Mouse (Mus musculus) layer of hippocampus, adult 9-10 months (tissue): ENCODE results near the gene Vapa.
"Not testable (repeated sequence)": the region's sequence is repeated elsewhere in the genome, so short reads cannot be mapped to it uniquely, and the experiment has no call there.

ENCODE experiments used
- DNase-seq: peaks from one replicate; pipeline ENCODE4 v3.0.0; 2022; ENCODE audit warnings: low spot score

The Vapa gene

DNA sequence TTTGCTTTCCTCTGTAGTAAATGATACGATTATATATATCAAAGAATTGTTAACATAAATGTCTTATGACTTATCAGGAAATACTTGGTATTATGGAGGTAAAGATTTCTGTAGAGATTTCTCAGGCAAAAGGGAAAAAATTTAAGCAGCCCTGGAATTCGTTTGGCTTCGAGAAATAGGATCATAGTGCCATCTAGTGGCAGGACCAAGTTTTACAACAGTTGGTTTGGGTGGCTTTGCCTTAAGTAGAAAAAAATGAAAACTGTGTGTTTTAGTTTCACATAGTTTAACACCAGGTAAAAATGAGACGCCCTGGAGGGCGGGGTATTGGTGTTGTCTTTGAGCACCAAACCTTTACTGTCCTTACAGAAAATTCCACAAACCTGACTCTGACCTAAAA lies 50.6 kb downstream of the Vapa start:
- peak; percentile 75 for DNase-seq

DNA sequence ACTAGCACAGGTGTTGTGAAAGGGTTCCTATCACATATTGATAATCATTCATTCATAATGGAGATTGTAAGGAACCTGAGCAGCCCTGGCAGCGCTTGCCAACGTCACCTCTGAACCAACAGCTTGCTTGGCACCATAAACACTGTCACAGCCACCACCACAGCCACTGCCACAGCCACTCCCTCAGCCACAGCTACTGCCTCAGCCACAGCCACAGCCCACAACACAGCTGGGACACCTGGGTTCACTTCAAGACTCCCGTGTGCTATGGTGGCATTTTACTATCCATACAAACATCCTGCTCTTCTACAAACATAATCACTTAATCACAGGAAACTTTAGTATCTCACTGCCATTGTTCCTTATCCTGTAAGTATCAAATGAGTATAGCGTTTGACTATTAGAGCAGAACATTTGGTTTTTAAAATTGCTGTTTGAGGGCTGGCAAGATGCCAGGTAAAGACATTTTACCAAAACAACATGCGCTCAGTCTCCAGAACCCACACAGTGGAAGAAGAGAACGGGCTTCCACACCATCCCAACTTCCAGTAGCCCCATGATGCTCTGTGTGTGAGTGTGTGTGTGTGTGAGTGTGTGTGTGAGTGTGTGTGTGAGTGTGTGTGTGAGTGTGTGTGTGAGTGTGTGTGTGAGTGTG lies 51.9 kb downstream of the Vapa start:
- no peak for DNase-seq

DNA sequence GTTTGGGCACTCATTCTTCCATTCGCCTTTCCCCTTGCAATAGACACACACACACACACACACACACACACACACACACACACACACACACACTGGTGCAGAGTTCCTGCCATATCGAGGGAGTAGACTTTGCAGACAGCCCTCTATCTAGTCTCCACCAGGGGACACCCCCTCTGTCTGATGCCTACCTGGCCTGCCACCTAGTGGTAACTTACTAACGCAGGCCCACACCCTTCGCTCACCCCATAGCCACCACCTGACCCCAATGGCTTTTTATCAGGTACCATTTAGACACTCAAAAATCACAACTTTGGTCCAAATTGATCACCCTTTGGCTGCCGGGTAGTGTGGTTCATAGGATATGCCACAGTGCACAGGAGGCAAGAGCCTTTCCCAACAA lies 54.1 kb downstream of the Vapa start:
- DNase-seq, result no peak

DNA sequence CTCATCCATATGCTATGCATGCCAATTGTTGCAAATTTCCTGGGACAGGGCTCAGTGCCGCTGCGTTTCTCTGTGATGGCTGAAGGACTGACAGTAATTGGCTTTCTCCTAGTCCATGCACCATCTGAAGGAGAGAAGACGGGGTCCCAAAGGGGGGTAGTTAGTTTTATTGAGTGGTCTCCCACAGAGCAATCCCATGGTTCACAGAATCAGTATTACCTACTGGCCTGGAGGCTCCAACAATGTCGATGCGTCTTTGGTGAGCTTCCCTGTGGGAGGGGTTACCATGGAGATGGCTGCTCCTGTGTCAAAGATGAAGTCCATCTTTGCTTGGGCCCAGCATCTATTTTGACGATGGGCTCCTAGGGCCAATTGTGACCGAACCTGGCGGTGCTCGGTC lies 54.6 kb downstream of the Vapa start:
- DNase-seq, result no peak

DNA sequence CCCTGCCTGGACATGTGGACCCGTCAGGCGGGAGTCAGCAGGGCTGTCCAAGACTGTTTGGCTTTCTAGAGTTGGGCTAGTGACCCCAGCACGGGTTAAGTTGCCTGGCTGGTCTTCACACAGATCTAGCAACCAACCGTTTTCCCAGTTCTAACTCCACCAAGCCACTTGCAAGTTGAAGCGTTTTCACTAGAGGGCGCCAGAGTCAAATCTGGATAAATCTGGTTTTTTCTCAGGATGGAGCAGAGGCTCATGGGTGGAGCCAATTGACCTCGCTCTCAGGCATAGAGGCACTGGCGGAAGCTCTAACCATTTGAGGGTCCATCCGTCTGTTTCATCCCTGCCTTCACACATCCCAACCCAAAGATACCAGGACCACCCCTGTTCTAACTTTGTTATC lies 55.1 kb downstream of the Vapa start:
- DNase-seq, result no peak

DNA sequence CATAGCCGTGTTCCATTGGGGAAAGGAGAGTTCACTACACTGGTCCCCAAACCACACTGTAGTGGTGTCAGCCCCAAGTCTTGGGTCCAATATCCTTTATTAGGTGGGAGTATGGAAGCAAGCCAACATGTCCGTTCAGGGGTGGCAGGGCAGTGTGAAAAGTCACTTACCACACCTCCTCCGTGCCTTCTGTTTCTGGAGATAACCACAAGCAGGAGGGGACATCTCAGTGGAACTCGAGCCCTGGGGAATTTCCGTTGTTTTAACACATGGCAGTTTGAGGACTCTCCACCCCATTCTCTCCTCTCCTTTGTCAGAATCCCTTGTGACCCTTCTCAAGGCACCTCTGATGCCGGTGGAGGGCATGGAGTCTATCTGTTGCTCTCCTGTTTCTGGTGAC lies 56.1 kb downstream of the Vapa start:
- DNase-seq, result no peak

DNA sequence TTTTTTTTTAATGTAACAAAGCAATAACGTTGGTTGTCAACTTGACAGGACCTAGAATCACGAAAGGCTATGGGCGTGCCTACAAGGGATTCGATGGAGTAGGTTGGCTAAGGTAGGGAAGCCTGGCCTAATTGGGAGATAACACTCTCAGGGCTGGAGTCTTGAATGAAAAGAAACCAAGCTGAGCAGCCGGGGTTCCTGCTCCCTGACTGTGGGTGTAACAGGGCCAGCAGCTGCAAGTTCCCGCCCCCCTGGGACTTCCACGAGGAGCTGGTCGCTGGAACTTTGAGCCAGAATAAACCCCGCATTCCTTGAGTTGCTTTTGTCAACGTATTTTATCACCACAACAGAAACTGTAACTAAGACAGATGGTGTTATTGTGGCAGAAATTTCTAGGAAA lies 56.6 kb downstream of the Vapa start:
- DNase-seq, result no peak

DNA sequence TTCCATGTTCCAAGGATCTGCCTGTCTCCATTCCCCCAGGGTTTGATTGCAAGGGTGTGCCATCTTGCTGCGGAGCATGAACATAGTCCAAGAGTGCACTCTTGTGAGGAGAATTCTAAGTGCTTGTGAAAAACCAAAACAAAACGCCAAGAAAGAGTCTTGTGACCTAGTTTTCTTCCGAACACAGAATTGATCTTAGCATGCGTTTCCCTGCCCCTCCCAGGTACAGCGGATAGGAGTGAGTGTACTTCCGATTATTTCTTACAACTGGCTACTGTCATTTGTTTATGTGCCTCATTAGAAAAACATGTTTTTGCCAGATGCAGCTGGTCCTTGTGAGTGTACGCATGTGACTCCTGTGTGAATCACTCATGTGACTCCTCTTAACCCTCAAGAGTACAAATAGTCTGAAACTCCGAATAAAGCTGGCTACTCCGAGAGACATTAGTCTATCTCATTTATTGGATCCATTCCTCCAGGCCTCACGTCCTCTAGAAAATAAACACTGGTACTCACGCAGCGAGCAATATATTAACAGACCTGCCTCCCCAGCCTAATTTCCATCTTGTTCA lies 60.8 kb downstream of the Vapa start:
- no peak for DNase-seq

DNA sequence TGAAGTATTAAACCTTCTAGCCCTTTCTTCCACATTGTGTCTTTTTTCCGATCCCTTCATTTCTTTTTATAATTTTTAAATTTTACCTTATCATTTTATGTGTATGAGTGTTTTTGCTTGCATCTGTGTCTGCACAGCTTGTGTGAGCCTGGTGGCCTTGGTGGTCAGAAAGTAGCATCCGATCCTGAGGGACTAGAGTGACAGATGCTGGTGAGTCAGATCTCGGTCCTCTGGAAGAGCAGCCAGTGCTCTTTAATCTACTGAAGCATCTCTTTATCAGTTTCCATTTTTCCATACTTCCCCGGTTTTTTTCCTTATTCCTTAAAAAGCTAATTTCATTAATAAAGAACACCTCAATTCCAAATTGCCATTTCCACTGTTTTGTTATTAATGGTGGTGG lies 63.0 kb downstream of the Vapa start:
- no peak for DNase-seq

DNA sequence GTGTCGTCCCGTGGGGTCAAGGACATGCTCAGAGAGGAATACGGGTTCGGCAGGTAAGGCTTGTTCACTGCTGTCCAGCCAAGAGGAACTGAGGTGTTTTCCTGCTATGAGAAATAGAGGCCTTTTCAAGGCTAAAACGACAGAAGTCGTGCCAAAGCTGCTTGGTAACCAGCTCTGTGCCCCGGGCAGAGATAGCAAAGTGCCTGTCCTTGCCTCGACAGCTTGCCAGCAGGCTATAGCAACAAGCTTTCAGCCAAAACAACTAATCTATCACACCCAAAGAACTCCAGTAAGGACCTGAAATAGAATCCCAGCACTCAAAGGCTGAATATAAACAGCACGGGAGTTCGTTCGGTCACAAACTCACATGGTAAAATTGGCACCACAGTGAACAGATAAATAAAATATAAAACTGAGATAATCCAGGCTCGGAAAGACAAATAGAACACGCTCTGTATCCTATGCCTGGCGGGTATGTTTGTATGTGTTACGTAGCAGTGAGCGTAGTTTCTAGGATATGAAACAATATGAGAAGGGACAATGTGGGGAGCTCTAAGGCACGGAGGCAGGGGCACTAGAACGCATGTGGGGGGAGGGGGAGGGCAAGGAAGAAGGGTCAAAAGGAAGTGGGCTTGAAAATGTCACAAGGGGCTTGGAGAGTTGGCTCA lies 64.5 kb downstream of the Vapa start:
- DNase-seq, result no peak

DNA sequence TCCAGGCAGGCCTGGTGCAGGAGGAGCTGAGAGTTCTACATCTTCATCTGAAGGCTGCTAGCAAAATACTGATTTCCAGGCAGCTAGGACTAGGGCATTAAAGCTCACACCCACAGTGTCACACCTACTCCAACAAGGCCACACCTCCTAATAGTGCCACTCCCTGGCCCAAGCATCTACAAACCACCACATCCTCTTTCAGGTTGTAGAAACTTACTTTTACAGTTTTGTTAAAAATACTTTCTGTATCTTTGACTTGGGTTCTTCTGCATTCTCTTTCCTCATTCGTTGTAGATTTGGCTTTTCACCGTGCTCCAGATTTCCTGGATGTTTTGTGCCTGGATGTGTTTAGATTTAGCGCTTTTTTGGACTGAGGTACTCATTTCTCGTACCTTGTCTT lies 67.1 kb downstream of the Vapa start:
- not testable (repeated sequence) for DNase-seq

DNA sequence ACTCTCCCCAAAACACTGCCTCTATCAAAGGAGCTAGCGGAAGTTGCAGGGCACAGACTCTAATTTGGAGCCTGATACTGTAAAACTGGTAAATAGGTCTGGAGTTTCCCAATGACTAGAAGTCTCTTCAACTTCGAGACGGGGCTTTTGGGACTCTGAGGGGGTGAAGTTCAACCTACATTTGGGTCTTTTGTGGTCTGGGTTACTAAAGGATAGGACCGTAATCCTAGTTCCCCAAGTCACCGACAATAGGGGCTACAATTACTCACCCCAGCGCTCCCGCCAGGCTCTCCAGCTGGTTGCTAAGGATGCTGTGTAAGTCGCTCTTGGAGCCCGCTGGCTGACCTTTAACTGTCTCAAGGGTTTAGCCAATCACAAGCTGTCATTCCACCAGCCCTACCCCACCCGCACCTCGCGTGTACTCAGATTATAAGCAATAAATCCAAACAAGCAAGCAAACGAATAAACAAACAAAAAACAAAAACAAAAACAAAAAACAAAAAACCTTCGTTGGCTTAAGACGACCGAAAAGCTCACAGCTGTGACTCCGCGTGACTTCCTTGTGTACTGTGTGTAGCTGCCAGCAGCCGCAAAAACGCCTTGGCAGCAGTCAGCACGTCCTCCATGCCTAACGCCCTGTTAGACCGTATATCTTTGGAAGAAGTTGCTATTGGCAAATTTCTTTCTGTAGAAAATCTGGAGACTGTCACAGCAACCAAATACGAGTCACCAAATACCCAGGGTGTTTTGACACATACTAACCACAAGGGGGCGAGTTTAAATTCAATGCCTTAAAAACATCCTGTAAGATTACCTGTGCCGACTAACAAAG lies 72.7 kb downstream of the Vapa start, which contains the start of gene Tmem232:
Gene Tmem232, minus strand, starts transcription at position 342 of the 832 bp plus-strand sequence.
- DNase-seq, result no peak

DNA sequence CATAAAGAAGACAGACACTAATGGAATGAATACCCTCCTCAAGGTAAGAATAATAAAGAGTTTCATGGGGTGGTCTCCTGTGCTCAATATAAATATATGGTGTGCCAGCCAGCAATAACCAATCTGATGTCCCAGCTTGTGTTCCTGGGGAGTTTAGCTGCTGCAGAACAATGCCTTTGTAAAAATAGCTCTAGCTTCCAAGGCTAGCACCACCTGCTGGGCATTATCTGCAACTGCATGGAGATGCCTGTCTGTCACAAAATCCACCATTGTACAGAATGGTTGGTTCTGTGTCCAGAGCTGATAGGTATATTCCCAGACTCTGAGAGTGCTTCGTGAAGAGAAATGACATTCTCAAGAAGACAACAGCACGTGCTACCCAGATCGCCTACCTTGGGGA lies 77.2 kb downstream of the Vapa start:
- DNase-seq, result no peak

DNA sequence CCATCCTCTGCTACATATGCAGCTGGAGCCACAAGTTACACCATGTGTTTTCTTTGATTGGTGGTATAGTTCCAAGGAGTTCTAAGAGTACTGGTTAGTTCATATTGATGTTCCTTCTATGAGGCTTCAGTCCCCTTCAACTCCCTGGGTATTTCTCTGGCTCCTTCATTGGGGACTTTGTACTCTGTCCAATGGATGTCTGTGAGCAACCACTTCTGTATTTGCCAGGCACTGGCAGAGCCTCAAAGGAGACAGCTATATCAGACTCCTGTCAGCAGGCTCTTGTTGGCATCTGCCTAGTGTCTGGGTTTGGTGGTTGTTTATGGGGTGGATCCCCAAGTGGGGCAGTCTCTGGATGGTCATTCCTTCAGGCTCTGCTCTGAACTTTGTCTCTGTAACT lies 81.0 kb downstream of the Vapa start:
- DNase-seq, result not testable (repeated sequence)
